Mouse (Mus musculus): ENCODE data around the gene Dgke.

DNA sequence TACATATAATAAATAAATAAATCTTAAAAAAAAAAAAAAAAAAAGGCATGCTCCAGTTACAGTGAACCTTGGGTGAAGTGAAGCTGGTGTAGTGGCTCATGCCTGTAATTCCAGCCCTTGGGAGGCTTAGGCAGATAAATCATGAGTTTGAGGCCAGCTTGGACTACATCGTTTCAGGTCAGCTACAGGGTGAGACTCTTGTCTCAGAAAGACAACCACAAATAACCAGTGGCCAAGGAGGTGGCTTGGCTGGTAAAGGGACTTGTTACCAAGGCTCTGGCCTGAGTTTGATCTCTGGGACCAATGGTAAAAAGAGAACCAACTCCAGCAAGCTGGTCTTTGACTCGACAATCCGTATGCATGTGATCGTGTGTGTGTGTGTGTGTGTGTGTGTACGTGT lies 64.6 kb downstream of the Dgke start:
- no peak for TF ChIP-seq CTCF (IDR thresholded peaks at IDR 0.05; ENCODE audit: low read depth)
- TF ChIP-seq EP300 (IDR thresholded peaks at IDR 0.05; ENCODE audit: low read depth): no peak
